In the genomic region with DNA sequence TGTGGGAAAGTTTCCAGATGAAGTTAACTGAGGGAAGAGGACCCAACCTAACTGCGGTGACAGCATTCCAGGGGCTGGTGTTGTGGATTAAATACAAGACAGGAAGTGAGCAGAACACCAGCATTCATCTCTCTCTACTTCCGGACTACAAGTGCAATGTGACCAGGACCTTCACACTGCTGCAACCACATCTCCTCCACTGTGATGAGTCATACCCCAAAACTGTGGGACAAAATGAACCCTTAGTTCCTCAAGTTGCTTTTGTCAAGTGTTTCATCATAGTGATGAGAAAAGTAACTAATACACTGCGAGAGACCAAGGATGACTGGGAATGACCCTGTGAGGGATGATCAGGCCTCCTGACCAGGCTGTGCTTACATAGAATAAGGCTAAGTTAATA, we compare ENCODE assay signal across 25 mouse cellular contexts.
DNase-seq lines count a peak whose midpoint lies in the region; ATAC-seq and TF ChIP-seq lines count a peak whose summit lies in the region.
"Had no signal": no experiment of that assay in that cellular context is flagged by ENCODE, and none has a peak within 500 bp of the region (broad histone marks: within the 10 kb centered on the region; RNA-seq: fewer than 3 reads in every experiment).

No protein-coding gene starts in this region.

- no peaks in the 10 kb centered on the region for H3K36me3 ChIP-seq in CH12.LX (replicated peaks in 1 of 2; ENCODE audit: control insufficient read depth in 1 of 2, insufficient read depth in 1 of 2, low read length in 1 of 2)
- H3K36me3 ChIP-seq: embryonic facial prominence, embryonic 13.5 days; embryonic facial prominence, embryonic 15.5 days; forebrain, embryonic 10.5 days; forebrain, embryonic 12.5 days had no signal

- ATAC-seq in granulocyte monocyte progenitor cell, adult 5-6 weeks (replicated peaks; ENCODE audit: poor library complexity, severe bottlenecking) = peak; percentile 44
- peak; percentile 31; the same call in 1 of the 2 replicates for ATAC-seq in megakaryocyte progenitor cell, adult 5-6 weeks (replicated peaks; ENCODE audit: poor library complexity)
- ATAC-seq: CD4-positive, CD25-positive, alpha-beta regulatory T cell, adult 4 months; forebrain, embryonic 14.5 days; forebrain, embryonic 16.5 days had no signal

- DNase-seq in heart, adult 11 months = peak; percentile 55
- no peak for DNase-seq in heart, adult 8-10 months (ENCODE audit: low spot score)
- DNase-seq in CH12.LX (ENCODE audit: extremely low read depth) (peak; percentile 5), adipocyte (ENCODE audit: low spot score) (no peak)
- no peak for DNase-seq in lung, adult 18-20 months
- DNase-seq in embryo, embryonic 11 days = no peak
- DNase-seq: adrenal gland, adult 8-10 months; adrenal gland, postnatal 14 days; adrenal gland, postnatal 36 days; B cell, adult 2 months; cerebellum, adult 11-12 months; cerebellum, adult 2 months; cerebellum, adult 9-10 months; cerebellum, postnatal 10 days; cerebellum, postnatal 25 days had no signal

- no peak for TF ChIP-seq CTCF in CH12.LX (conservative IDR thresholded peaks at IDR 0.05 in 1 of 2, IDR thresholded peaks at IDR 0.05 in 1 of 2; ENCODE audit: low read depth in 2 of 2, low read length in 2 of 2)

- TF ChIP-seq EP300 in CH12.LX (IDR thresholded peaks at IDR 0.05; ENCODE audit: low read length) = no peak

- dilution Hi-C loops in CH12.LX (cut with MboI; ENCODE audit: extremely low pct_ligation_motif_present, extremely low pct_unique_long_range_greater_than_20kb, low sequenced_read_pairs) = no loop called here

- in situ Hi-C loops in CH12.LX (cut with MboI; ENCODE audit: low pct_ligation_motif_present, low pct_unique_long_range_greater_than_20kb, low sequenced_read_pairs) = no loop called here

- peaks cover 0 to 6% of the 10 kb centered on the region in 2 experiments; a peak in 2 of 4 replicates for H3K4me1 ChIP-seq in CH12.LX (ENCODE audit: control insufficient read depth in 1 of 2, insufficient read depth in 2 of 2)
- H3K4me1 ChIP-seq: embryonic facial prominence, embryonic 13.5 days; embryonic facial prominence, embryonic 15.5 days; forebrain, embryonic 10.5 days; forebrain, embryonic 12.5 days had no signal

- TF ChIP-seq RAD21 in CH12.LX (IDR thresholded peaks at IDR 0.05; ENCODE audit: low read depth, low read length) = no peak

- H3K27ac ChIP-seq in CH12.LX (ENCODE audit: insufficient read depth, low read depth) = no peak overlapping the region
- H3K27ac ChIP-seq: embryonic facial prominence, embryonic 13.5 days; embryonic facial prominence, embryonic 15.5 days; forebrain, embryonic 10.5 days; forebrain, embryonic 12.5 days had no signal

- H3K9ac ChIP-seq in CH12.LX (ENCODE audit: insufficient read depth, low read depth) = no peak overlapping the region
- H3K9ac ChIP-seq: embryonic facial prominence, embryonic 13.5 days; embryonic facial prominence, embryonic 15.5 days; forebrain, embryonic 12.5 days had no signal

- no peak overlapping the region for H3K4me2 ChIP-seq in CH12.LX (ENCODE audit: insufficient read depth, low read depth, poor library complexity, severe bottlenecking)
- H3K4me2 ChIP-seq: embryonic facial prominence, embryonic 13.5 days; embryonic facial prominence, embryonic 15.5 days; forebrain, embryonic 12.5 days had no signal

- H3K27me3 ChIP-seq in CH12.LX (replicated peaks) = no peaks in the 10 kb centered on the region
- H3K27me3 ChIP-seq: embryonic facial prominence, embryonic 13.5 days; embryonic facial prominence, embryonic 15.5 days; forebrain, embryonic 12.5 days had no signal

- no peak overlapping the region for H3K4me3 ChIP-seq in CH12.LX (replicated peaks in 1 of 3; ENCODE audit: low read depth in 2 of 3, low read length in 2 of 3, poor library complexity in 1 of 3)
- H3K4me3 ChIP-seq: embryonic facial prominence, embryonic 13.5 days; embryonic facial prominence, embryonic 15.5 days; erythroblast, embryonic 14.5 days; forebrain, embryonic 10.5 days; forebrain, embryonic 12.5 days had no signal

- no peaks in the 10 kb centered on the region for H3K79me2 ChIP-seq in CH12.LX (replicated peaks; ENCODE audit: control insufficient read depth, extremely low read depth, insufficient read depth, poor library complexity, severe bottlenecking)

- no peaks in the 10 kb centered on the region for H3K9me3 ChIP-seq in CH12.LX (replicated peaks; ENCODE audit: low read length)
- H3K9me3 ChIP-seq: embryonic facial prominence, embryonic 13.5 days; embryonic facial prominence, embryonic 15.5 days; forebrain, embryonic 10.5 days; forebrain, embryonic 12.5 days had no signal

- TF ChIP-seq POLR2A in CH12.LX (IDR thresholded peaks at IDR 0.05; ENCODE audit: low read depth, low read length) = no peak

TF ChIP-seq in CH12.LX, 34 proteins besides CTCF, POLR2A, EP300 and RAD21:
- no peak for TF ChIP-seq TBP (conservative IDR thresholded peaks at IDR 0.05; ENCODE audit: low read depth, low read length)
- no peak for TF ChIP-seq NELFE (IDR thresholded peaks at IDR 0.05; ENCODE audit: low read depth, low read length)
- no peak for TF ChIP-seq MAFK (IDR thresholded peaks at IDR 0.05; ENCODE audit: insufficient replicate concordance, low read length)
- TF ChIP-seq ETS1 (conservative IDR thresholded peaks at IDR 0.05; ENCODE audit: low read depth, low read length) = no peak
- TF ChIP-seq E2F4 (IDR thresholded peaks at IDR 0.05; ENCODE audit: insufficient replicate concordance, low read depth, low read length) = no peak
- TF ChIP-seq ELF1 (IDR thresholded peaks at IDR 0.05; ENCODE audit: low read depth, low read length) = no peak
- no peak for TF ChIP-seq POLR2AphosphoS2 (IDR thresholded peaks at IDR 0.05; ENCODE audit: low read depth, low read length)
- TF ChIP-seq ZMIZ1 (IDR thresholded peaks at IDR 0.05; ENCODE audit: low read depth, low read length) = no peak
- no peak for TF ChIP-seq USF2 (conservative IDR thresholded peaks at IDR 0.05; ENCODE audit: low read depth, low read length)
- no peak for TF ChIP-seq KAT2A (IDR thresholded peaks at IDR 0.05; ENCODE audit: insufficient replicate concordance, low read length)
- no peak for TF ChIP-seq MYC (IDR thresholded peaks at IDR 0.05; ENCODE audit: low read depth, low read length)
- no peak for TF ChIP-seq CHD1 (IDR thresholded peaks at IDR 0.05; ENCODE audit: low read depth, low read length)

Comparison
In these comparisons a context has a peak if more than half of its experiments do, and no peak if none do; other contexts are left out.
1. DNase-seq: peak in heart, adult 11 months (single experiment) and CH12.LX (single experiment); none in heart, adult 8-10 months (single experiment), adipocyte (single experiment), lung, adult 18-20 months (0 of 2) and embryo, embryonic 11 days (single experiment).